Mouse (Mus musculus): ENCODE measurements around the gene Gstk1. TPM values are rescaled to one million over a fixed set of nuclear protein-coding genes. Genes with fewer than 3 reads are reported as not detected.

The Gstk1 gene
- 25.0 and 51.9 TPM in 2 replicates for polyA plus RNA-seq (2012; rRNA removed; ENCODE audit: low replicate concordance)

GRCm38 (mm10) chr6:42245711-42246353 is at the start of gene Gstk1:
Gstk1 (plus strand) TSS chr6:42245935.

GRCm38 (mm10) chr6:42215028-42215427 is 30.7 kb upstream of the Gstk1 start, which contains the start of gene Tas2r144:
Tas2r144 (plus strand) TSS chr6:42215328.

GRCm38 (mm10) chr6:42261524-42262170 is 15.9 kb downstream of the Gstk1 start, which contains the start of gene Tmem139:
Tmem139 (plus strand) TSS chr6:42261970.

GRCm38 (mm10) chr6:42264626-42265312 is 19.0 kb downstream of the Gstk1 start, which contains the start of gene Casp2:
Casp2 (plus strand) TSS chr6:42264985.

GRCm38 (mm10) chr6:42286448-42286847 is 40.7 kb downstream of the Gstk1 start, which contains the start of gene Clcn1:
Clcn1 (plus strand) TSS chr6:42286685.

Other genes starting within 250 kb of the Gstk1 start
- not detected in 2 replicates for gene Sva, start 207.5 kb upstream of the Gstk1 start, polyA plus RNA-seq (2012; rRNA removed; ENCODE audit: low replicate concordance)
- gene Tas2r139, start 105.0 kb upstream of the Gstk1 start, polyA plus RNA-seq (2012; rRNA removed; ENCODE audit: low replicate concordance), result not detected in 2 replicates
- not detected in 2 replicates for gene Tas2r144, start 30.6 kb upstream of the Gstk1 start, polyA plus RNA-seq (2012; rRNA removed; ENCODE audit: low replicate concordance)
- gene Tmem139, start 16.0 kb downstream of the Gstk1 start, polyA plus RNA-seq (2012; rRNA removed; ENCODE audit: low replicate concordance), result 1.0 and 1.8 TPM in 2 replicates
- 20.5 and 41.7 TPM in 2 replicates for gene Casp2, start 19.1 kb downstream of the Gstk1 start, polyA plus RNA-seq (2012; rRNA removed; ENCODE audit: low replicate concordance)
- 0.06 and 36.3 TPM in 2 replicates for gene Clcn1, start 40.8 kb downstream of the Gstk1 start, polyA plus RNA-seq (2012; rRNA removed; ENCODE audit: low replicate concordance)
- gene Fam131b, start 78.7 kb downstream of the Gstk1 start, polyA plus RNA-seq (2012; rRNA removed; ENCODE audit: low replicate concordance), result 1.4 and 2.5 TPM in 2 replicates
- gene Zyx, start 103.7 kb downstream of the Gstk1 start, polyA plus RNA-seq (2012; rRNA removed; ENCODE audit: low replicate concordance), result 172 and 228 TPM in 2 replicates
- 3.9 and 4.6 TPM in 2 replicates for gene Epha1, start 127.3 kb downstream of the Gstk1 start, polyA plus RNA-seq (2012; rRNA removed; ENCODE audit: low replicate concordance)
- gene Tas2r143, start 154.3 kb downstream of the Gstk1 start, polyA plus RNA-seq (2012; rRNA removed; ENCODE audit: low replicate concordance), result 0.37 and 0.65 TPM in 2 replicates
- gene Tas2r135, start 159.5 kb downstream of the Gstk1 start, polyA plus RNA-seq (2012; rRNA removed; ENCODE audit: low replicate concordance), result 0.20 and 0.22 TPM in 2 replicates
- not detected in 2 replicates for gene Tas2r126, start 188.6 kb downstream of the Gstk1 start, polyA plus RNA-seq (2012; rRNA removed; ENCODE audit: low replicate concordance)
- gene Olfr458, start 219.3 kb downstream of the Gstk1 start, polyA plus RNA-seq (2012; rRNA removed; ENCODE audit: low replicate concordance), result not detected in 2 replicates
- not detected in 2 replicates for gene Olfr457, start 230.4 kb downstream of the Gstk1 start, polyA plus RNA-seq (2012; rRNA removed; ENCODE audit: low replicate concordance)
- gene Olfr456, start 241.3 kb downstream of the Gstk1 start, polyA plus RNA-seq (2012; rRNA removed; ENCODE audit: low replicate concordance), result not detected in 2 replicates